23 mouse cellular contexts compared by ENCODE assay signal in genomic region chr2:20400556-20400955, GRCm38 (mm10).
A peak's percentile ranks its signal among the peaks of the same experiment; 100 is the strongest.
DNase-seq lines count a peak whose midpoint lies in the region; ATAC-seq and TF ChIP-seq lines count a peak whose summit lies in the region.
"Had no signal": no experiment of that assay in that cellular context is flagged by ENCODE, and none has a peak within 500 bp of the region (broad histone marks: within the 10 kb centered on the region; RNA-seq: fewer than 3 reads in every experiment).

No protein-coding gene starts in this region.

- H3K4me1 ChIP-seq in kidney, embryonic 14.5 days (ENCODE audit: control insufficient read depth, insufficient read depth, low read length), result no peaks in the 10 kb centered on the region; the same call in 1 of the 2 replicates
- H3K4me1 ChIP-seq in kidney, embryonic 16.5 days (ENCODE audit: insufficient read depth, low read length), result no peaks in the 10 kb centered on the region
- no peaks in the 10 kb centered on the region for H3K4me1 ChIP-seq in liver, postnatal 0 days (ENCODE audit: insufficient read depth)
- H3K4me1 ChIP-seq: forebrain, embryonic 10.5 days; forebrain, embryonic 13.5 days; hindbrain, embryonic 10.5 days; hindbrain, embryonic 13.5 days had no signal

- ATAC-seq in kidney, embryonic 14.5 days (ENCODE audit: low FRiP score, low TSS enrichment), result no peak
- 0 out of 2 replicates have a peak, but pooled peaks have one; percentile 39 for ATAC-seq in kidney, embryonic 16.5 days (ENCODE audit: low FRiP score, low TSS enrichment)
- ATAC-seq in liver, postnatal 0 days, result no peak
- ATAC-seq: forebrain, embryonic 13.5 days; forebrain, embryonic 16.5 days had no signal

- TF ChIP-seq EP300 in liver, postnatal 0 days (IDR thresholded peaks at IDR 0.05; ENCODE audit: low read depth), result no peak

- H3K9me3 ChIP-seq in kidney, embryonic 14.5 days (ENCODE audit: control insufficient read depth, low read length), result no peaks in the 10 kb centered on the region
- H3K9me3 ChIP-seq in kidney, embryonic 16.5 days (ENCODE audit: low read length), result no peaks in the 10 kb centered on the region
- H3K9me3 ChIP-seq in liver, postnatal 0 days (ENCODE audit: low read length), result no peaks in the 10 kb centered on the region
- H3K9me3 ChIP-seq: forebrain, embryonic 10.5 days; forebrain, embryonic 13.5 days; hindbrain, embryonic 10.5 days; hindbrain, embryonic 13.5 days had no signal

- H3K9ac ChIP-seq in kidney, embryonic 14.5 days (ENCODE audit: low read depth, low read length), result no peak overlapping the region
- no peak overlapping the region for H3K9ac ChIP-seq in kidney, embryonic 16.5 days (replicated peaks; ENCODE audit: low read length)
- H3K9ac ChIP-seq in liver, postnatal 0 days (replicated peaks), result no peak overlapping the region
- H3K9ac ChIP-seq: forebrain, embryonic 13.5 days; hindbrain, embryonic 13.5 days had no signal

- no peaks in the 10 kb centered on the region for H3K27me3 ChIP-seq in kidney, embryonic 14.5 days (ENCODE audit: control insufficient read depth, insufficient read depth, low read length)
- no peaks in the 10 kb centered on the region for H3K27me3 ChIP-seq in kidney, embryonic 16.5 days (ENCODE audit: insufficient read depth, low read length)
- H3K27me3 ChIP-seq in liver, postnatal 0 days (ENCODE audit: insufficient read depth, low read length), result no peaks in the 10 kb centered on the region
- H3K27me3 ChIP-seq: forebrain, embryonic 13.5 days; hindbrain, embryonic 13.5 days had no signal

- H3K4me2 ChIP-seq in kidney, embryonic 14.5 days (replicated peaks; ENCODE audit: low read depth, low read length), result no peak overlapping the region
- H3K4me2 ChIP-seq in kidney, embryonic 16.5 days (replicated peaks; ENCODE audit: low read depth, low read length), result no peak overlapping the region
- no peak overlapping the region for H3K4me2 ChIP-seq in liver, postnatal 0 days (ENCODE audit: low read depth, low read length)
- H3K4me2 ChIP-seq: forebrain, embryonic 13.5 days; heart, embryonic 11.5 days; hindbrain, embryonic 13.5 days had no signal

- no peak for TF ChIP-seq CTCF in liver, postnatal 0 days (IDR thresholded peaks at IDR 0.05; ENCODE audit: low read depth)

- H3K27ac ChIP-seq in kidney, embryonic 14.5 days (ENCODE audit: low read depth, low read length), result no peak overlapping the region
- peak overlapping the region; percentile 7; the same call in 1 of the 2 replicates for H3K27ac ChIP-seq in kidney, embryonic 16.5 days (ENCODE audit: low read length)
- no peak overlapping the region for H3K27ac ChIP-seq in liver, postnatal 0 days (ENCODE audit: low read depth)
- H3K27ac ChIP-seq: forebrain, embryonic 10.5 days; forebrain, embryonic 13.5 days; gastrocnemius, adult 2 months; hindbrain, embryonic 10.5 days; hindbrain, embryonic 13.5 days had no signal

- H3K36me3 ChIP-seq in kidney, embryonic 14.5 days (ENCODE audit: control insufficient read depth, insufficient read depth, low read length), result no peaks in the 10 kb centered on the region
- H3K36me3 ChIP-seq in kidney, embryonic 16.5 days (ENCODE audit: insufficient read depth, low read length), result no peaks in the 10 kb centered on the region
- H3K36me3 ChIP-seq in liver, postnatal 0 days (replicated peaks; ENCODE audit: insufficient read depth, low read length), result no peaks in the 10 kb centered on the region
- H3K36me3 ChIP-seq: forebrain, embryonic 10.5 days; hindbrain, embryonic 10.5 days; hindbrain, embryonic 13.5 days had no signal

- 47% methylated on average over 3 of the region's 3 CpGs for WGBS in kidney, embryonic 14.5 days
- 35% methylated on average over 3 of the region's 3 CpGs for WGBS in kidney, embryonic 16.5 days
- 55% methylated on average over 3 of the region's 3 CpGs for WGBS in liver, postnatal 0 days (ENCODE audit: insufficient replicate concordance)

- H3K4me3 ChIP-seq in kidney, embryonic 14.5 days (ENCODE audit: low read length), result no peak overlapping the region
- H3K4me3 ChIP-seq in kidney, embryonic 16.5 days (ENCODE audit: low read length), result no peak overlapping the region
- H3K4me3 ChIP-seq in liver, postnatal 0 days (ENCODE audit: low read depth, low read length), result no peak overlapping the region
- H3K4me3 ChIP-seq: forebrain, embryonic 10.5 days; forebrain, embryonic 13.5 days; gastrocnemius, adult 2 months; hindbrain, embryonic 10.5 days; hindbrain, embryonic 13.5 days had no signal

- DNase-seq in kidney, adult 11 months, result peak; percentile 28
- DNase-seq in kidney, adult 8-10 months, result peak; percentile 45 to 55
- peak; percentile 34 to 43 for DNase-seq in kidney, postnatal 36 days
- DNase-seq in frontal cortex, postnatal 25 days (ENCODE audit: low spot score in 2 of 2), result no peak
- no peak for DNase-seq in urinary bladder, postnatal 10 days (ENCODE audit: low spot score)
- no peak for DNase-seq in liver, postnatal 0 days
- DNase-seq: adrenal gland, postnatal 10 days; adrenal gland, postnatal 36 days; cerebellum, adult 18-20 months; cerebellum, adult 9-10 months; cerebellum, postnatal 14 days; gastrocnemius, adult 2 months; gastrocnemius, postnatal 14 days; heart, adult 11 months; heart, postnatal 36 days had no signal

Comparison
In these comparisons a context has a peak if more than half of its experiments do, and no peak if none do; other contexts are left out.
1. DNase-seq: peak in kidney, adult 11 months (single experiment), kidney, adult 8-10 months (2 of 2) and kidney, postnatal 36 days (2 of 2); none in frontal cortex, postnatal 25 days (0 of 2), urinary bladder, postnatal 10 days (single experiment) and liver, postnatal 0 days (single experiment).